Mouse (Mus musculus): ENCODE measurements around the gene Ascl2. TPM values are rescaled to one million over a fixed set of nuclear protein-coding genes. Genes with fewer than 3 reads are reported as not detected.

The Ascl2 gene
- polyA plus RNA-seq (2014; fragmentation: Illumina TruSeq; extraction: RNeasy Lipid Tissue Mini Kit (QIAGEN cat#74804); ENCODE audit: low read depth, low replicate concordance): not detected

GRCm38 (mm10) chr7:142968809-142969511 lies at the start of gene Ascl2:
TSS of gene Ascl2 (minus strand) at chr7:142969264.

GRCm38 (mm10) chr7:143004727-143005343 lies 35.8 kb upstream of the Ascl2 start, which contains the start of gene Tspan32:
TSS of gene Tspan32 (plus strand) at chr7:143005046.

GRCm38 (mm10) chr7:142931028-142931427 lies 38.0 kb downstream of the Ascl2 start, which contains the start of gene Th:
TSS of gene Th (minus strand) at chr7:142931128.

Other genes starting within 250 kb of the Ascl2 start
- not detected for gene Ins2, start 225.9 kb downstream of the Ascl2 start, polyA plus RNA-seq (2014; fragmentation: Illumina TruSeq; extraction: RNeasy Lipid Tissue Mini Kit (QIAGEN cat#74804); ENCODE audit: low read depth, low replicate concordance)
- 0.50 TPM for gene Th, start 38.1 kb downstream of the Ascl2 start, polyA plus RNA-seq (2014; fragmentation: Illumina TruSeq; extraction: RNeasy Lipid Tissue Mini Kit (QIAGEN cat#74804); ENCODE audit: low read depth, low replicate concordance)
- 0.99 TPM for gene Tspan32, start 35.8 kb upstream of the Ascl2 start, polyA plus RNA-seq (2014; fragmentation: Illumina TruSeq; extraction: RNeasy Lipid Tissue Mini Kit (QIAGEN cat#74804); ENCODE audit: low read depth, low replicate concordance)
- 445 TPM for gene Cd81, start 83.5 kb upstream of the Ascl2 start, polyA plus RNA-seq (2014; fragmentation: Illumina TruSeq; extraction: RNeasy Lipid Tissue Mini Kit (QIAGEN cat#74804); ENCODE audit: low read depth, low replicate concordance)
- 19.1 TPM for gene Tssc4, start 100.0 kb upstream of the Ascl2 start, polyA plus RNA-seq (2014; fragmentation: Illumina TruSeq; extraction: RNeasy Lipid Tissue Mini Kit (QIAGEN cat#74804); ENCODE audit: low read depth, low replicate concordance)
- not detected for gene Trpm5, start 125.4 kb upstream of the Ascl2 start, polyA plus RNA-seq (2014; fragmentation: Illumina TruSeq; extraction: RNeasy Lipid Tissue Mini Kit (QIAGEN cat#74804); ENCODE audit: low read depth, low replicate concordance)
- 30.3 TPM for gene Kcnq1, start 137.1 kb upstream of the Ascl2 start, polyA plus RNA-seq (2014; fragmentation: Illumina TruSeq; extraction: RNeasy Lipid Tissue Mini Kit (QIAGEN cat#74804); ENCODE audit: low read depth, low replicate concordance)

All from heart, adult 10 weeks (tissue).